Mouse (Mus musculus): ENCODE measurements around the gene Gpr146.

Gpr146 gene

DNA sequence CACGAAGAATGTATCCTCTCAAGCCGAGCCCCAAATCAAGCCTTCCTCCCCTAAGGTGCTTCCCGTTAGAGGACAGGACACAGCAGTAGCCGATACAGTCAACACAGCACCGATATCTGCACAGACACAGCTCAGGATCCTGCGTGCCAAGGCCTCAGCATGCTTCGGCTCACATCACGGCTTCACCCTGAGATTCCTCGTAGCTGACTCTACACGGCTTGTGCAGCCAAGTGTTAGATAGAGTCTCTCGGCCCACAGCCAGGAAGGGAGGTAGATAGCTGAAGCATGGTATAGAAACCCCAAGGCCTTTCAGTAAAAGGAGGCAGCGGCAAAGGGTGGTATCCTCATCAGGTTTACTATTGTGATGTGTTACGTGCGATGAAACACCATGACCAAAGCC, 22.5 kb downstream of the Gpr146 start:
- no peak for DNase-seq (ENCODE audit: extremely low spot score)

DNA sequence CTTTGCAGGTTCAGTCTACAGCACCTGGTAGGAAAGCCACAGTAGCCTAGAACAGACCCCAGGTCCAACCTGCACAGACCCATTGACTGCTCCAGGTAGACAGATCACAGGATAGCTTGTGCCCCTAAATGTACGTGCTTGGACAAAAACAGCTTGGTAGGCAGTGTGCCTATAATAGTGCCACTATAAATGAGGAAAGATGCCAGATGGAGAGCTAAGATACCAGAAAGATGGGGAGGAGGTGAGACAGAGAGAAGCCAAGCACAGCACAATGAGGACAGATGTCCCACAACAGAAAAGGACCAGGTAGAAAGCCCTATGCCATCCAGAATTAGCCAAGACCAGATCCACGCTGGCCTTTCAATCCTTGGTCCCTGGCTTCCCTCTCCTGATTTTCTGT, 24.6 kb downstream of the Gpr146 start:
- DNase-seq (ENCODE audit: extremely low spot score), result no peak

DNA sequence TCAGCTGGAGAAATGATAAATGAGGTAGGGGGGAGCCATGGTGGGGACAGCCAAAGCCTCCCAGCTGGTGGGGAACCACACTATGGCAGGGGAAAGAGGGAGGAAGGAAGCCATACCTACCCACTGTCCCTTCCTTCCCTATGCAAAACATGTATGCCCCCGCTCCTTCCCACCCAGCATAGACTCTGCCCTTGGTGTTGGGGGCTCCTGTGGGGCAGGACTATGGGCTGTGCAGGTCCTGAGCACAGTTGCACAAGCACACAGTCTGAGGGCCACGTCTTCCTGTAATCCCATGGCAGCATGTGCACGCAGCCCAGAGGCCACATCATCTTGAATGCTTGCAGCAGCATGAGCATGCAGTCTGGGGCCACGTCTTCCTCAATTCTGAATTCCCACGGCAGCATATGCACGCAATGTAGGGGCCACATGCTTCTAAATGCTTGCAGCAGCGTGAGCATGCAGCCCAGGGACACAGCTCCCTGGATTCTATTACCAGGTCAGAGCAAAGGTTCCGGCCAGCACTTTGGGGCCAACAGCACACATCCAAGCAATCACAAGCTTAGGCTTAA, 26.3 kb downstream of the Gpr146 start:
- DNase-seq (ENCODE audit: extremely low spot score), result no peak

DNA sequence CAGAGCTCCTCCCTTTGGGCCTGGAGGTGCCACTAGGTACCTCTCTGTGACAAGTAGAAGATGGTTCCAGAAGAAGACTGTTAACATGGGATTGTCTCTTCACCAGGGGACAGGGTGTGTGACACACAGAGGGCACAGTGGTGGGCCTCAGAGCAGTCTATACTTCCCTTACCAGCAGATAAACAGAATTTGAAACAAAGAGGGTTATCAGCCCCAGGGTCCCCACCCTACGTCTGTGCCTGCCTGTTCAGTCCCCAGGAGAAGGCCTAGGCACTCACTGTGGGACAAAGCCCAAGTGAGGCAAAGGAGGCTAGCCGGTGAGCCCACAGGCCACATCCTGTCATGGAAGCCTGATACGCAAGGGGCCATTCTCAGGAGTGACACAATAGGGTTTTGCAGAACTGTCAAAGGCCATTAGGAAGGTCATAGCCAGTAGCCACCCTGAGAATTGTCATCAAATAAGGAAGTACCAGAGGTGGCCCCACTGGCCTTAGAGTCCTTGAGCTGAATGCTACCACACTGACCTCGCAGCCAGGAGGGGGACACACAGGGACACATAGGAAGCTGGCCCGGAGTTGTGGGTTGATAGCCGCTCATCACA, 27.4 kb downstream of the Gpr146 start, which contains the start of gene C130050O18Rik:
Gene C130050O18Rik (plus strand): TSS at position 480 of the 601 bp plus-strand sequence.
- no peak for DNase-seq (ENCODE audit: extremely low spot score)

DNA sequence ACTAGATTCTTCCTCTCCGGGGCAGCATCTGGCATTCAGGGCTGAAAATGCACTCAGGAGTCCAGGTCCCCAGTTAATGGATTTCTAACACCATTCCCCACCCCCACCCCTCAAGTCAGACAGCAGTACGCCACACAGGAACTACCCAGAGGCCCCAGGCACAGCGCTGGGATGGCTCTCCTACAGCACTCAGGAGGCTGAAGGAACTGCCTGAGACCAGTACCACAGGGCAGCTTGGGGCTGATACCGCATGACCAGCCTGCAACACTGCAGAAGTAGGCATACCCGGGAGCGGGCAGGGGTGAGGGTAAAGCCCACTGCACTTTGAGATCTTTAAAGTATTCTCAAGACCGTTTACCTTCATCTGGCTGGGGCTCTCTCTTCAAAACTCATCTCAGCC, 28.0 kb downstream of the Gpr146 start:
- DNase-seq (ENCODE audit: extremely low spot score), result no peak

DNA sequence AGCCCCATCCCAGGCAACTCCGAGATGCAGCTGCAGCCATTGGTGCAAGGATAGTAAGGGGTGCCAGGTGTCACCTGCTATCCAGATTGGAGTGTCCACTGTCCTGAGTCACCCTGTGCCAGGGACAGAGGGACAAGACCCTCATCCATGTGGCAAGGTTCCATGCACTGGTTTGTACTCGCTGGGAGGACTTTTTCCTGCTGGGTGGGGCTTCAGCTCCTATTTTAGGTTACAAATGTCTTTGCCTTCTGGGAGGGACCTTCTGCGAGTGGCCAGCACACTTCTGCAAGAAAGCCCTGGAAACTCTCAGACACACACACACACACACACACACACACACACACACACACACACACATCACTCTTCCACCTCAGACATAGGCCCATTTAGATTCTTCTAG, 28.5 kb downstream of the Gpr146 start:
- no peak for DNase-seq (ENCODE audit: extremely low spot score)

DNA sequence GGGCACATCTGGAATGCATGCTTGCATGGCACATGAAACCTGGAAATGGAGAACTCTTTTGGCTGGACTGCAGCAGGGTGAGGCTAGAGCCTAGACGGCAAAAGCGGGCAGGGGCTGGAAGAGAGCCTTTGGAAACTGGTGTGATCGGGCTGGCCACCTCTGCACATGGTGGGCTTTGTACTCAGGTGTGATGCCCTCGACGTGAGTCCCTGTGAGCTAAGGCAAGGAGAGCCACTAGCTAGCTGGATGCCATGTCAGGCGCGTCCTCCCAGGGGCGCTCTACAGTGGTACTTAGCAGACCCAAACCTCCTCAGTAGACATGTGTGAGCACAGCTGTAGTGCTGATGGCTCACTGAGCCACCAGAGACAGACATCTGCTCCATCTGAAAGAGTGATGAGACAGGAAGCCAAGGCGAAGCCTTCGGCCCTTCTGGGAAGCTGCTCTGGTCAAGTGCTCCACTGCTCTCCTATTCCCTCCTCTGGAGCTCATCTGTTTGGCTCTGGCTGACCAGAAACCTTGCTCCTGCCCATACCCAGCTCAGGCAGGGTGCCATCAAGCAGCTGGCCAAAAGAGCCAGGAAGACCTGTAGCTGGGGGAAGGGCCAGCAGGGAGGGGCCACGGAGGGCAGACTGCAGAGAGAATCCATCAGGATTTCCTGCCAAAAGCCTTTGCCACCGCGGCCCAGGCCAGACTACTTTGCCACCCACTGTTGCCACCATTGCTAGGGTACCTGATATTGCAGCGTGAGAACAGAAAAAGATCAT, 29.8 kb downstream of the Gpr146 start:
- no peak for DNase-seq (ENCODE audit: extremely low spot score)

DNA sequence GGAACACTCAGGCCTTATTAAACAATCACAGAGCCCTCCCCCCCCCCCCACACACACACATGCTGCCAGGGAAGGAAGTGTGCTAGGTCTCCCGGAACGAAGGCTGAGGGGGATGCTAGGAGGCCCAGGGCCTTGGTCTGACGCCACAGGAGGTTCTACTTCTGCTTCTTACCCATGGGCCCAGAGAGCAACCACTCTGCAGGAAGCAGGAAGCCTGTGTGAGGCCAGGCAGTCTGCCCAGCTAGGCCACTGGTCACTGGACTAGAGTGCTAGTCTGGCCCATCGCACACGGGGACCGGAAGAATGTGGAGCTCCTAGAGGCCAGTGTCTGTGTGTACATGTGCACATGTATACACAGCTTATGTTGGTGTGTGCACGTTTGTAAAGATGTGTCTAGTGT, 31.0 kb downstream of the Gpr146 start:
- no peak for DNase-seq (ENCODE audit: extremely low spot score)

DNA sequence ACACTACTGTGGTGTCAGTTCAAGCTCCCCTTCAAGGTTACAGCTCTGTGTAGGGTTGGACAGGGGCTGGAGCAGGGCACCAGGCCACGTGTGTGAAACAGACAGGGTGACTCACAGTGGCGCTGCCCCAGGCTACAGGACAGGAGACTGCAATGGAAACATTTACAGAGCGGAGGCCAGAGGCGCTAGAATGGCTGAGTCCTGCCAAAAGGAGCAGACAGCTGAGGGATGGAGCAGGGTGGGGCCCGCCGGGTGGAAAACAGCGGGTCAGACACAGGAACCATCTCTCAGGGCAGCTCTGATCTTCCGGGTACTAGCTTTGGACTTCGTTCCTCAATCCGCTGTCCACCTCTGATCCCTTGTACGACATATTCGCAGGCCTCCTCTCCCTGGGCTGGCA, 31.9 kb downstream of the Gpr146 start:
- DNase-seq (ENCODE audit: extremely low spot score), result no peak

DNA sequence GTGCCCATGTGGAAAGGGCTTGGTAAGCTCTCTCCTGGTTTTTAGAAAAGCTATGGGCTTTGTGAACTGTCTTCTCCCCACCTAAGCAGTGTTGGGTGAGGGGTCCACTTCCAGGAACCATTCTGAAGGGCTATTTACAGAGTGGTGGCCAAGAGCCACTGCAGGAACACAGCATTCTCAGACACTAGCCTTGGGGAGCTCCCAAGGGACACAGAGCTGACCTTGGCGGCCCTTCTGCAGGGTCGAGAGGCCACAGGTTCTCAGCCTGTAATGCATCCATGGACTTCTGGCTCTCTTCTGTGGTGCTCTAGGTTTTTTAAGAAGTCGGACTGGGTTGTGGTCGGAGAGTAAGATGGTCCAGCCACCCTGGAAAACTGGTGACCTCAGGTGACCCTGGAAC, 32.6 kb downstream of the Gpr146 start:
- no peak for DNase-seq (ENCODE audit: extremely low spot score)

DNA sequence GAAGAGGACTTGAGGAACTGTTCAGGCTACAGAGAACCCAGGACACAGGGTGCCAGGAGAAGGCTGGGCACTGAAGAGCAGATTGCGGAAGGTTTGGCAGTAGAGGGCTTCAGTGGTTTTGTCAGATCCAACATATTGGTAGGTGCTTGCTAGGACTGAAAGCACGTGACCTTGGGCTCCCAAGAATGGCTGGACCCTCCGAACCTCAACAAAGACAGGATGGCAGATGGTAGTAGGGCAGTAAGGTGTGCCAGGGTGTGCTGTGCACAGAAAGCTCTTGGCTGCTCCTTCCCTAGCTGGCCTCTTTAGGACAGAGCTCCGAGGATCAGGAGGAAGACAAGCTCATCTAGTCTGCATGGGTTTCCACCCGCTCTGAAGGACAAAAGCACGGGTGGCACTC, 33.6 kb downstream of the Gpr146 start:
- DNase-seq (ENCODE audit: extremely low spot score), result no peak

DNA sequence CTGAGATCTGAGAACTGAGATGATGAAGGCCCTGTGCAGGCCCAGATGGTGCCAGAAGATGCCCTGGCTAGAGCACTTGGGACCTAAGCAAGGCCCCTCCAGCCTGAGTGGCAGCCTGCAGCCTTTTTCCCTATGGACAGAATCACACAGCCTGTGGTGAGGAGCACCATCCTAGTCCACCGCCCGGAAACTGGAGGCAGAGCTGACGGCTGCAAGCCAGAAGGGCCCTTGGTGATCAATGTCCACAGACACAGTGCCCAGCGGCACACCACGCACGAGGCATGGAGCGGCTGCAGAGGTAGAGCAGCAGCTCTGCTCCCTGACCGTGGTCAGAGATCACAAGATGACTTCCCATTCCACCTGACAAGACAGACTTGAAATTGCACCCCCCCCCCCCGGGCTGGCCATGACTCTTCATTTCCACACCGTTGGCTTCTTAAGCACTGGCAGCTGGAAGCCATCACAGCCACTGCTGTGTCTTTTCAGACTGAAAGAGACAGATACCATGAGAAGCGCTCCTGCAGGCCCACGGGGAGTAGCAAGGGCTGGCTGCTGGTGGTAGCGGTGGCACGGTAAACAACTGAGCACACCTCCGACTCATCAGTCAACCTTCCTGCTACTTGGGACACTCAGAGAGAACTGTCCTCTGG, 34.3 kb downstream of the Gpr146 start:
- no peak for DNase-seq (ENCODE audit: extremely low spot score)

DNA sequence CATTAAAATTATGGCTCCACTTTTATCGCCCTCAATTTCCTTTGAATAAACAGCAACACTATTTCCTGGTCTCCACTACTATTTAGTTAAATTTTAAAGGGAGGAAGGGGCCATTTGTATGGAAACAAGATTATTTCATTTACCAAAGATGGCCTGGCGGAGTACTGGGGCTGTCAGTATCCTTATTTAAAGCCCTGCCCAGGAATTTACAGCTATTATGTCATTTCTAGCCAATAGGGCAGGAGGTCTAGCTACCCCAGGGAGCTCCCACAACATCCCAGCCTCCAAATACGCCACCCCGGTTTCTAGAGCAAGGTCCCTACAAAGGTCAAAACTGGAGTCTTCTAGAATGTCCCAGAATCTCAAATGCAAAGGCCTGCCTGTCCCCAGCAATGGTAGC, 36.0 kb downstream of the Gpr146 start:
- DNase-seq (ENCODE audit: extremely low spot score), result no peak

DNA sequence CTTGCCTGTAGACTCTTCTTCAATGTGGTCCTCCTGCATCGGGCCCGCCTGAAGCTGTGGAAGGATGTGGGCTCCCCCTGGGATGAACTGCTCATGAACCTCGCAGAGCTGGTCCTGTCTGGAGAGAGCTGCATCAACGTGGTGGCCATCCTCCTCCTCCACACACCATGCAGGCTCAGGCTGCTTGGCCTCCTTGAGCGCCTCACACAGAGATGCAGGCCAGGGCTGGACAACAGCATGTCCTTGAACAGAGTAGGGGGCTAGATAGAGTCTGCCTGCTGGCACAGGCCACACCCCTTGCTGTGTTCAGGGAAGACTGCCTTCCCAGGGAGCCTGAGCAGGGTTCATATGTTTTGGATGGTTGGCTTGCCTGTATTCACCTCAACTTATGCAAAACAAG, 37.5 kb downstream of the Gpr146 start:
- no peak for DNase-seq (ENCODE audit: extremely low spot score)

DNA sequence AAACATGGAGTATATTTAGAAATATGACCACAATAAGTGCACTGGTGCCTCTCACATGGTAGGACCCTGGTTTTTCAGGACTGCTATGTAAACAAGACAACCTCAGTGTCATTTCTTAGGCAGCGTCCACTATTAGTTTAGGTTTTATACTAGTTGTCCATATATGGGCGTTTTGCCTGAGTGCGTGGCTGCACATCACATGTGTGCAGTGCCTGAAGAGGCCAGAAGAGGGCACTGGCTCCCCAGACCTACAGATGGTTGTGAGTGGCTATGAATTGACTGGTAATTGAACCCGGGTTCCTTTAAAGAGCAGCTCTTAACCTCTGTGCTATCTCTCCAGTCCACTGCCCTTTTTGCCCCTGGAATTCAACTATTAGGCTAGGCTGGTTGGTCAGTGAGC, 39.4 kb downstream of the Gpr146 start:
- DNase-seq (ENCODE audit: extremely low spot score), result peak; percentile 21

DNA sequence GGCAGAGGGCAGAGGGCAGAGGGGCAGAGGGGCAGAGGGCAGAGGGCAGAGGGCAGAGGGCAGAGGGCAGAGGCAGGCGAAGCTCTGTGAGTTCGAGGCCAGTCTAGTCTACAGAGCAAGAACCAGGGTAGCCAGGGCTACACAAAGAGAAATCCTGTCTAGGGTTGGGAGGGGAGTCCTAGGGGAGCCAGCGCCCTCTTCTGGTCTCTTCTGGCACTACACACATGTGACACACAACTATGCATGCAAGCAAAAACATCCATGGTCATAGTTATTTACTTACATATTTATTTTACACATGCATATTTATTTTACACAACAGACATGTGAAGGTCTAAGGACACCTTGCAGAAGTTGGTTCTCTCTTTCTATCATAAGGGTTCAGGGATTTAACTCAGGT, 40.0 kb downstream of the Gpr146 start:
- DNase-seq (ENCODE audit: extremely low spot score), result no peak

DNA sequence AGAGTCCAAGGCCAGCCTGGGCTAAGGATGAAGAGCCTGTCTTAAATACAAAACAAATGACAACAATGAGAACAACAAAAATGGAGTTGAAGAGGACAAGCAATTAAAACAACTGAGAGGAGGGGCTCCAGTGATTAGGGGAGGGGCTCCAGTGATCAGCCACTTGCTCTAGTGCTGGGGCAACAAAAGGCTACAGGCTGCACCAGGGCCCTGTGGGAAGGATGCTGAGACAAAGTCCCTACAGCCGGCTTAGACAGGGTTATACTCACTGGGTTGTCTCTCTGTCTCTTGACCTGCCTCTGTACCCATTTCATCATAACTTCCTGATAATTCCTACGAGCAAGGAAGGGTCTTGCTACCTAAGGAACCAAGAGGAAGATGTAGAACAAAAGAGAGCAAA, 40.6 kb downstream of the Gpr146 start:
- no peak for DNase-seq (ENCODE audit: extremely low spot score)

DNA sequence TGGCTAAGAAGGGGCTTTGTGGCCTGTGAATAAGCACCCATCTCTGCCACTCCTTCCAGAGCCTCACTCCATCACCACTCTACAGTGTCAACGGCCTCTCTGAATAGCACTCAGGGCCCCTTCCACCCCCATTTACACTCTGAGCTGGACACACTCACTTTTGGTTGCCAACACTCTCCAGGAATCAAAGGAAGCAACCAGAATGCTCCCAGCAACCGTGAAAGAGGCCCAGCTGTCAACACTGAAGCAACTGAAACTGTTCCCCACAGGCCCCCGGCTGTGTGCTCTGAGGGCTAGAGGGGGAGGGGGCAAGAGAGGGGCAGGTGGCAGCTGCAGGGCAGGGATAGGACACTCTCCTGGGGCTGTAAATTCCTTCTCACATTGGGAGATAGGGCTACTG, 41.1 kb downstream of the Gpr146 start:
- DNase-seq (ENCODE audit: extremely low spot score), result peak; percentile 40

DNA sequence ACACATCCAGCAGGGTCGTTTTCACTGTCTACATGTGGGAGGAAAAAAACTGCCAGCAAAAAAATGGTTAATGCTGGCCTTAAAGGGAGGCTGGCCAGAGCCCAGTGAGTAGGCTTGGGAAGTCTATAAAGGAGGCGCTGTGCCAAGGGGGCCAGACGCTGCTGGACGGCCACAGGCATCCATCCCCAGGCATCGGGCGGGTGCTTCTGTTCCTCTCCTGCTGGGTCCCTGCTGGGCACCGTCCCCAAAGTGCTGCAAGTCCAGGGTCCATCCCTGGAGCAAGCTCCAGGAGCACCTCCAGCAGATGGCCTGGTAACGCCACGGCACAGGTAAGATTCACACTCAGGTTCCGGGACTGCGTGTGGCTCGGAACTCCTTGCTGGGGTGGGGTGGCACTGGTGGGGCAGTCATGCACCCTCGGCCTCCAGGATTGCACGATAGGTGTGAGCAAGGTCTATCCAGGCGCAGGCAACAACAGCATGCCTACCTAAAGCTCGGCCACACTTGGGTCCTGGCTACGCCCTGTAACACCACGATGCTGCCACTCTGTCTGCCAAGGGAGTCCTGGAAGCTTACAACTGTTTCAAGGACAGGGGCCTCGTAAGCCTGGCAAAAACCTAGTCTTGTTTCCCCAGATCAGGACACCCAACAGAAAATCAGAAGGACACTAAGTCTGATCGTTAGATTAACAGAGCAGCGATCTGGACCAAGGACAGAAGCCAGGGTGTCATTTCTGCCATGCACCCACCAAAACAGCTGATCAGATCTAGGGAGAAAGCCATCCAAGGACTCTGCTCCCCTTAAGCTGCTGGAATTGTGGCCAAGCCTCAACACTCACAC, 45.7 kb downstream of the Gpr146 start, which contains the start of gene Gper1:
Gene Gper1 (plus strand): TSS at position 126 of the 840 bp plus-strand sequence.
- DNase-seq (ENCODE audit: extremely low spot score), result no peak

DNA sequence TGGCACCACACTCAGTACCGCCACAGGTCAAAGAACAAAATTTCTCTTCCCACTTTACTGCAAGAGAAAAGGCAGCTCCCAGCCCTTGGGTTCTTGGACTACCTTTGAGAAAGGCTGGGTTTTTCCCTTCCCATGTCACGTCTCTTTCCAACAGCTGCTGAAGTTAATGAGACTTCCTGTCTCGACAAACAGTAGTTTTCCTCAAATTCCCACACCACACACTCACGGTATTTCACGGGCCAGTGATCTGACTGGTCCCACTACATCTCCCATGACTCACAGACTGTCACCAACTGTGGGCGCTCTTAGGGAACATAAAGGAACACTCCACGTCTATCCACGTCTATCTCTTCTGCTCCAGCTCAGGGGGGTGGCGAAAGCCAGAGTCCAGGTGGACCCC, 47.7 kb downstream of the Gpr146 start:
- no peak for DNase-seq (ENCODE audit: extremely low spot score)

DNA sequence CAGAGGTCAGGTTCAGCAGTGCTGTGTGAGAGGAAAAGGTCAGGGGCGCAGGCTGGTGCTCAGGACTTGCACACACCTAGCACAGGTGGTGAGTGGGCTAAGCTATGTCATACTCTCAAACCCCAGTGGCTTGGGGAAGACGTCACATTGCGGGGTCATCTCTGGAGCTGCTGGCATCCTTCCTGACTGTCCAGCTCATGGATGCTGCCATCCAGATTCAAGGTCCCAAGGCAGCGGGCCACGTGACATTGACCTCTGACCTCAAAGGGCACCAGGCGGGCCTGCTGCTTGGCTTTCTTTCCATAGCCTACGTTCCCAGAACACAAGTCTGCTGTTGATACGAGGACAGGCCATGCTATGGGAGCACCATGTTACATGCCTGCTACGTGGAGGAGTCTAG, 49.5 kb downstream of the Gpr146 start:
- DNase-seq (ENCODE audit: extremely low spot score), result no peak

DNA sequence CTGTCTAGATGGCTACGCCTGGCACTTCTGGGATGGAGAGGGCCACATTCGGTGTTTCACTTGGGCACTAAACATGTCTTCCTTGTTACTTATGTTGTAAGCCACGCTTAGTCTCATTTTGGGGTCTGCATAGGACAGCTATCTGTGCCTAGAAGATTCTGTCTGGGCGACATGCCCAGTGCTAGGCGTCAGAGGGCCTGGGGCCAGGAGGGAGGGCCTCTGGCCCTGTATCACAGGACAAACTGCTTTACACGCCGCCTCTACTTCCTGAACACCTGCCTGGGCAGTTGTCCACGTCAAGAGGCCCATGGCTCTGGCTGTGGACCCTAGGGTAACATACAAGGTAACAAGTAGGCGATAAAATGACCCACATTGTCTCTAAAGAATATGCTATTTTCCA, 50.5 kb downstream of the Gpr146 start:
- DNase-seq (ENCODE audit: extremely low spot score), result no peak
